Mouse (Mus musculus) liver, adult 2 months (tissue): ENCODE measurements around the gene Triobp.

ENCODE experiments used
- CTCF ChIP-seq: fragments of 200-500 bp; IDR thresholded peaks from 2 replicates; pipeline ENCODE4 v1.5.1; 2011; ENCODE audit warnings: low read depth, low read length, control low read depth
- POLR2A ChIP-seq: fragments of 200-500 bp; IDR thresholded peaks from 2 replicates; pipeline ENCODE4 v1.6.1; 2011; ENCODE audit warnings: low read length, control low read depth; ENCODE audit not compliant: insufficient read depth; ENCODE audit errors: extremely low read depth

GRCm38 (mm10) chr15:78936403-78936802 is 11.1 kb upstream of the Triobp start:
- no peak for TF ChIP-seq POLR2A
- TF ChIP-seq CTCF = no peak
